Mouse (Mus musculus) retina, postnatal 7 days (tissue): ENCODE data around the gene 4930449I24Rik.
"Not testable (repeated sequence)": the region's sequence is repeated elsewhere in the genome, so short reads cannot be mapped to it uniquely, and the experiment has no call there.

Experiments
- DNase-seq: peaks from one replicate; pipeline ENCODE4 v3.0.0-alpha.2; 2012; ENCODE audit warnings: low read depth, low spot score

The 4930449I24Rik gene

GRCm38 (mm10) chr5:146502099-146502498, at the start of gene 4930449I24Rik:
TSS of gene 4930449I24Rik (plus strand) at chr5:146502399.
- not testable (repeated sequence) for DNase-seq

DNA sequence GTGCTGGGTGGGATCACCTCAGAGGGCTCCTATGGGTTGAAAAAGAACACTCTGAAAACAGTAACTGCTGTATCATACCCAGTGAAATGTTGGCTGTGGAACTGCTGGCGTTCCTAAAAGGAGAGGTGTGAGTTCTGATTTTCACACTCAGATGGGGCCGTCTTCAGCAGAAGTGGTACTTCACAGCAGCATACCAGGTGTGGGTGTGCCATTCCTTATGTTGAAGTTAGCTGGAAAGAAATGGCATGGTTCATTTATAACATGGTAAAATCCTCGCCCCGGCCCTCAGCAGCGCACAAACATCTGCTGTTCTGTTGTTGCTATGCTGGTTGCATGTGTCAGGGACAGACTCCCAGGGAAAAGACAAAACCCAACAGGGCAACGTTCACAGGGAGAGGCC, 48.6 kb upstream of the 4930449I24Rik start:
- DNase-seq, result no peak

DNA sequence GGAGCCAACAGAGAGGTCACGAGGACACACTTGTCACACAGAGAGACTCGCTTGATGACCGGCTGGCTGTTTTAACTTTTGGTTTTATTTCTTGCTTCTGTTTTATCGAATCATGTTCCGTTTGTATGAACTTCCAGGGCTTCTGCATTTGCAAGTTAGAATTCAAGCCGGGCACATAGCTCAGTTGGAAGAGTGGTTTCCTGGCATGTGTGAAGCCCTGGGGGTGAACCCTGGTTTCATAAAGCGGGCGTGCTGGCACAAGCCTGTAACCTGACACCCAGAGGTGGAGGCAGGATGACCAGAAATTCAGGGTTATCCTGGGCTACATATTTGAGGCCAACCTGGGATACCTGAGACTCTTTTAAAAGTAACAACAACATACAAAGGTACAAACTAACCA, 40.6 kb upstream of the 4930449I24Rik start:
- DNase-seq, result no peak

DNA sequence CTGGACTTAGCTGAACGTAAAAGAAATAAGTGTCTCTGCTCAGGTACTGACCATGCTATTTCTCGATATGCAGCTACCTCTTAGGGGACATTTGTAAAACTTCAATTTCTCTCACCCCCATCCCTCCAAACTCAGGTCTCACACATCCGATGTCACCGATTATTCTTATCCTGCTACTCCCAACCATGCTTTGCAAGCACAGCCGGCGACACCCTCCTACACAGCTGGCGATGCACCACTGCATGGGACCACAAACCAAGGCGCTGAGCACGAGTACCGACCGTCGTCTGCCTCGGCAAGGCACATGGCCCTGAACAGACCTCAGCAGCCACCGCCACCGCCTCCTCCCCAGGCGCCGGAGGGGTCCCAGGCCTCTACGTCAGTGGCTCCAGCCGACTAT, 35.5 kb upstream of the 4930449I24Rik start:
- DNase-seq, result no peak

GRCm38 (mm10) chr5:146468311-146468710, 33.9 kb upstream of the 4930449I24Rik start:
- DNase-seq, result no peak

- DNase-seq, result no peak
These were observed 31.4 kb upstream of the 4930449I24Rik start for GRCm38 (mm10) chr5:146470821-146471220.

DNA sequence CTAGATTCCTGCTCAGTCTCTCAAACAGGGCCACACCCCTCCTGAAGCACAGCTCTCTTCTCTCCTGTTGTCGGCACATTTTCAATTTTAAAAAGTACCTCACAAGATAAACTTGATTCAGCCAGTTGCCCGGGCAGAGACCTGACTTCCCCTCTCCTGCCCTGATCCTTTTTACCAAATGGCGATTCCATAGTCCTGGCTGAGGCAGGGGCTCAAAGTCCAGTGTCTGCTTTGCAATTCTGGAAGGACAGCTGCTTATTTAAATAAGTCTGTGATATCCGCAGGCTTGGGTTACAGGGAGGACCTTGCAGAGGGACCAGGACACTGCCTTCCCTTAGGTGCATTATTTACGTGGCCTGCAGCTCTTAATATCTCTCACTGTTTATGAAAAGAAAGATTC, 30.9 kb upstream of the 4930449I24Rik start:
- no peak for DNase-seq

DNA sequence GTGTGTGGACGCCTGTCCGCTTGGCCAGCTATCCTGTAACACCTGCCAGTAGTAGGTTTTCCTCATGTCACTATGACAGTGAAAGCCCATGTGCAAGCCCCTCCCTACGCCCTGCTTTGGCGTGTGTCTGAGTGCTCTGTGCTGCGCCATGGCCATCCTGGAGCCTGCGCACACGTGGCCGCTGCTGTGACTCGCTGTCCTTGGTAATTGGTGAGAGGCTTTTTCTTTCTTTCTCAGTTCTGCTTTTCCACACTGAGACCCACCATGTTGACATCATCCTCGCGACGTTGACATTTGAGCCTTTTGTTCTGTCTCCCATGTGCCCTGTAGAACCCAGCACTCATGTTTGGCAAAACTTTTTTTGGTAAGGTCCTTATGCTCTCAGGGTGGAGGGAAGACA, 30.4 kb upstream of the 4930449I24Rik start:
- DNase-seq, result no peak

DNA sequence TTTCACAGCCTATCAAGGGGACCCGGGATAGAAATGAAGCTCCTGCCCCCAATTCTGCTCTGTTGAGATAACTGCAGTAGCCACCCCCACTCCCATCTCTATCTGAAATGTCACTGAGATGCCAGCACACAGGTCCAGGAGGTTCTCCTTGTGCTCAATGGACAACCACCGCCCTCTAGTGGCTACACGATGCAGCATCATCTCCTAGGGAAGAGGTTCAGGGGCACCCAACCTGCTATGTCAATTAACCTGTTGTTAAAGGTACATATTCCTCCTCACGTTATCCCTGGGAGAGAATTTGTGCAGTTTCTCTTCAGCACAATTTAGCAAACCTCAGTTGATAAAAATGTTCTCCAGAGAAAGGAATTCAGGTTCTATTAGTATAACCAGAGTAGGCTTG, 22.6 kb upstream of the 4930449I24Rik start:
- DNase-seq, result not testable (repeated sequence)

GRCm38 (mm10) chr5:146481665-146482064, 20.5 kb upstream of the 4930449I24Rik start, which contains the start of gene Gm6408:
TSS of gene Gm6408 (plus strand) at chr5:146481965.
- not testable (repeated sequence) for DNase-seq

DNA sequence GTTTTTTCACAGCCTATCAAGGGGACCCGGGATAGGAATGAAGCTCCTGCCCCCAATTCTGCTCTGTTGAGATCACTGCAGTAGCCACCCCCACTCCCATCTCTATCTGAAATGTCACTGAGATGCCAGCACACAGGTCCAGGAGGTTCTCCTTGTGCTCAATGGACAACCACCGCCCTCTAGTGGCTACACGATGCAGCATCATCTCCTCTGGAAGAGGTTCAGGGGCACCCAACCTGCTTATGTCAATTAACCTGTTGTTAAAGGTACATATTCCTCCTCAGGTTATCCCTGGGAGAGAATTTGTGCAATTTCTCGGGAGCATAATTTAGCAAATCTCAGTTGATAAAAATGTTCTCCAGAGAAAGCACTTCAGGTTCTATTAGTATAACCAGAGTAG, 13.2 kb upstream of the 4930449I24Rik start:
- DNase-seq, result not testable (repeated sequence)

DNA sequence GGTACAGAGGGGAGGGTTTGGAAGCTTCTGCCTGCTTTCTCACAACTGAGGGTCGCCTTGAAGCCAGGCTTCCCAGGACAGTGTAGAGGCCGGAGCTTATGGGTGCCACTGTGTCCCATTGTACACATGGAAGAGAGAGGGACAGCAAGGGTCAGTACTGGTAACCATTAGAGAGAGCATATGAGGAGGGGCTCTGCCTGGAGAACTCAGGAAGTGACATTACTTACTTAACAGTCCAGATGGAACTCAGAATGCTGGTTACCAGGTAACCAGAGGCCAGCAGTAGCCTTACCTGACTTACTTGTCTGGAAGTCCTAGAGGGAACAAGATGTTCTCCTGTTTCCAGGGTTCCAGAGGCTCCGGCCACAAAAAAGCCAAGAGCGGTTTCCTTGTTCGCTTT, 11.1 kb upstream of the 4930449I24Rik start, which contains the start of gene Gm6370:
TSS of gene Gm6370 (plus strand) at position 301 of the 400 bp plus-strand sequence.
- not testable (repeated sequence) for DNase-seq

DNA sequence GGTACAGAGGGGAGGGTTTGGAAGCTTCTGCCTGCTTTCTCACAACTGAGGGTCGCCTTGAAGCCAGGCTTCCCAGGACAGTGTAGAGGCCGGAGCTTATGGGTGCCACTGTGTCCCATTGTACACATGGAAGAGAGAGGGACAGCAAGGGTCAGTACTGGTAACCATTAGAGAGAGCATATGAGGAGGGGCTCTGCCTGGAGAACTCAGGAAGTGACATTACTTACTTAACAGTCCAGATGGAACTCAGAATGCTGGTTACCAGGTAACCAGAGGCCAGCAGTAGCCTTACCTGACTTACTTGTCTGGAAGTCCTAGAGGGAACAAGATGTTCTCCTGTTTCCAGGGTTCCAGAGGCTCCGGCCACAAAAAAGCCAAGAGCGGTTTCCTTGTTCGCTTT, 11.6 kb downstream of the 4930449I24Rik start, which contains the start of gene Gm3402:
TSS of gene Gm3402 (plus strand) at position 301 of the 400 bp plus-strand sequence.
- not testable (repeated sequence) for DNase-seq

DNA sequence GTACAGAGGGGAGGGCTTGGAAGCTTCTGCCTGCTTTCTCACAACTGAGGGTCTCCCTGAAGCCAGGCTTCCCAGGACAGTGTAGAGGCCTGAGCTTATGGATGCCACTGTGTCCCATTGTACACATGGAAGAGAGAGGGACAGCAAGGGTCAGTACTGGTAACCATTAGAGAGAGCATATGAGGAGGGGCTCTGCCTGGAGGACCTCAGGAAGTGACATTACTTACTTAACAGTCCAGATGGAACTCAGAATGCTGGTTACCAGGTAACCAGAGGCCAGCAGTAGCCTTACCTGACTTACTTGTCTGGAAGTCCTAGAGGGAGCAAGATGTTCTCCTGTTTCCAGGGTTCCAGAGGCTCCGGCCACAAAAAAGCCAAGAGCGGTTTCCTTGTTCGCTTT, 23.3 kb downstream of the 4930449I24Rik start, which contains the start of gene Gm3404:
TSS of gene Gm3404 (plus strand) at position 301 of the 400 bp plus-strand sequence.
- not testable (repeated sequence) for DNase-seq

GRCm38 (mm10) chr5:146537347-146537746, 35.1 kb downstream of the 4930449I24Rik start, which contains the start of gene Gm3409:
TSS of gene Gm3409 (plus strand) at chr5:146537647.
- DNase-seq, result not testable (repeated sequence)
